Mouse (Mus musculus): ENCODE results near the gene Pop4. TPM values are rescaled to one million over a fixed set of nuclear protein-coding genes. Genes with fewer than 3 reads are reported as not detected.

Gene Pop4
- total and polyA plus RNA-seq, 2 experiments from 2014 or later = 64.6 to 71.0 TPM

DNA sequence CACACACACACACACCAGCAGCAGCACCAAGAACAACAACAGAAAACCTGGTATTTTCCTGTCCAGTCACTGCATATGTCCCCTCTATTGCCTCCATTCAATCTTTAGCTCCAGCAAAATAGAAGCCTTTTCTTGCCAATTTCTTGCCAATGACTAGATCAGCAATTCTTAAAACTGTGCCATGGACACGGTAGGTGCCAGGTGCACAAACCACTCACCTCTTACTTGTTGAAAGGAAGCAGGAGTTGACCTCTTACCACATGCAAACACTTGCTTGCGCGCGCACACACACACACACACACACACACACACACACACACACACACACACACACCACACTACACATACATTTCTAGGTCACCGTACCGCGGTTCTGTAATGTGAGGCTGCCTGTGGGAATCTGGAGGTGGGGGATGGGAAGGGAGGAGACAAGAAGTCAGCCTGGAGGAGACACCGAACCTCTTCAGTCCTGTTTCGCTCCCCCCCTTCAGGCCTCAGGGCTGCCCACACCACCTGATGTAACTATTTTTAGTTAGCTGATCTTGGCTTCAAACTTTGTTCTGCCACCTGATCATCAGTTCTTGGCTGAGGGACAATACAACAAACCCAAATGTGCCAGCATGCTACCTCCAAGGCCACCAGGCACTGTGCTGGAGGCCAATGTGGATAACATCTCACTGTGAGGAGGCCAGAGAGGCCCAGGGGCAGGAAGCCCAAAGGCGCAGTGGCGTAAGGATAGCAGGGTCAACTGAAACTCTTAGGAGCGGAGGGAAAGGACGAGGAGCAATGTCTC, 46.5 kb downstream of the Pop4 start:
- TF ChIP-seq CTCF (IDR thresholded peaks at IDR 0.05; ENCODE audit: low read depth) = no peak
- ATAC-seq (no peak), DNase-seq (ENCODE audit: low spot score) (no peak)
- Histone ChIP-seq H3K4me2 (ENCODE audit: low read depth, low read length) (no peak overlapping the region), H3K27me3 (ENCODE audit: insufficient read depth, low read length) (no peaks in the 10 kb centered on the region), H3K9ac (replicated peaks; ENCODE audit: low read length) (no peak overlapping the region), H3K4me3 (ENCODE audit: low read length) (no peak overlapping the region), H3K9me3 (ENCODE audit: low read length) (no peaks in the 10 kb centered on the region), H3K27ac (no peak overlapping the region), H3K36me3 (ENCODE audit: insufficient read depth, low read length) (no peaks in the 10 kb centered on the region), H3K4me1 (ENCODE audit: insufficient read depth, low read length) (no peaks in the 10 kb centered on the region)
- WGBS = 82% methylated on average over 13 of the region's 13 CpGs

DNA sequence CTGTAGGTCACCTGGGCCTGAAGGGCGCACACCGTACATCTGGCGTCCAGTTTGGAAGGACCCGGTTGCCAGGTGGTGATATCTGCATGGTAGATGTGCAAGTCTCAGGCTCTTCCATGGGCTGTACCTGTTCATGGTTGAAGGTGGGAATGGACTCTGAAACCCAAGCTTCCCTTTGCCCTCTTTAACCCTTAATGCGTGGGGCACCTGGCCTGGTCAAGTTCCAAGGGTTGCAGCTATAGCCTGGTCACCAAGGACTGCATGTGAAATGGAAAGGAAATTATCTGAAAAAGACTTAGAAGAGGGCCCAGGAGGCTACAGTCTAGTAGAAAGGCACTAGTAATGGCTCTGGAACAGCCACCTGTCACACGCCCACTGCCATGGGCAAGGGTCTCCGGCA, 50.4 kb downstream of the Pop4 start:
- Histone ChIP-seq H3K9me3 (ENCODE audit: low read length) (no peaks in the 10 kb centered on the region), H3K4me3 (ENCODE audit: low read length) (no peak overlapping the region), H3K4me2 (ENCODE audit: low read depth, low read length) (no peak overlapping the region), H3K36me3 (ENCODE audit: insufficient read depth, low read length) (no peaks in the 10 kb centered on the region), H3K4me1 (ENCODE audit: insufficient read depth, low read length) (no peaks in the 10 kb centered on the region), H3K27me3 (ENCODE audit: insufficient read depth, low read length) (no peaks in the 10 kb centered on the region), H3K9ac (replicated peaks; ENCODE audit: low read length) (no peak overlapping the region), H3K27ac (no peak overlapping the region)
- WGBS = 94% methylated on average over 7 of the region's 7 CpGs
- ATAC-seq (no peak), DNase-seq (ENCODE audit: low spot score) (no peak)
- no peak for TF ChIP-seq CTCF (IDR thresholded peaks at IDR 0.05; ENCODE audit: low read depth)

DNA sequence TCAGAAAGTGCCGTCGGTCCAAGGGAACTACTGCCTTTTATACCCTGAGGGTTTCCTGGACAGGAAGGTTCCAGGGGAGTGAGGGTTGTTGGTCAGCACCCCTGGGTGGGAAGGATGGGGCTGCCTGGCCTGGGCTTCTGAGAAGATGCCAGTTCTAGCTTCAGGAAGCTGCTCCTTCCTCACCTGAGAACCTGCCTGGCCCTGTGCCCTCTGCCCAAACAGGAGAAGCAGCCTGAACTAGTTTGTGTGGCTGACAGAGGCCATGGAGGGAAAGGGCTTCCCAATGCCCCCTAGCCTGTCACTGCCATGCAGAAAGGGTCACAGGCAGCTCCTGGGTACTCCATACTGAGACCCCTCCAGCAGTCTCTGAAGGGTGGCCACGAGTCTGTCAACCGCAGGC, 51.7 kb downstream of the Pop4 start:
- WGBS = 85% methylated on average over 4 of the region's 4 CpGs
- Histone ChIP-seq H3K9me3 (ENCODE audit: low read length) (no peaks in the 10 kb centered on the region), H3K4me3 (ENCODE audit: low read length) (no peak overlapping the region), H3K9ac (replicated peaks; ENCODE audit: low read length) (no peak overlapping the region), H3K36me3 (ENCODE audit: insufficient read depth, low read length) (no peaks in the 10 kb centered on the region), H3K27ac (no peak overlapping the region), H3K27me3 (ENCODE audit: insufficient read depth, low read length) (no peaks in the 10 kb centered on the region), H3K4me2 (ENCODE audit: low read depth, low read length) (no peak overlapping the region), H3K4me1 (ENCODE audit: insufficient read depth, low read length) (no peaks in the 10 kb centered on the region)
- no peak for TF ChIP-seq CTCF (IDR thresholded peaks at IDR 0.05; ENCODE audit: low read depth)
- DNase-seq (ENCODE audit: low spot score) (no peak), ATAC-seq (no peak)

DNA sequence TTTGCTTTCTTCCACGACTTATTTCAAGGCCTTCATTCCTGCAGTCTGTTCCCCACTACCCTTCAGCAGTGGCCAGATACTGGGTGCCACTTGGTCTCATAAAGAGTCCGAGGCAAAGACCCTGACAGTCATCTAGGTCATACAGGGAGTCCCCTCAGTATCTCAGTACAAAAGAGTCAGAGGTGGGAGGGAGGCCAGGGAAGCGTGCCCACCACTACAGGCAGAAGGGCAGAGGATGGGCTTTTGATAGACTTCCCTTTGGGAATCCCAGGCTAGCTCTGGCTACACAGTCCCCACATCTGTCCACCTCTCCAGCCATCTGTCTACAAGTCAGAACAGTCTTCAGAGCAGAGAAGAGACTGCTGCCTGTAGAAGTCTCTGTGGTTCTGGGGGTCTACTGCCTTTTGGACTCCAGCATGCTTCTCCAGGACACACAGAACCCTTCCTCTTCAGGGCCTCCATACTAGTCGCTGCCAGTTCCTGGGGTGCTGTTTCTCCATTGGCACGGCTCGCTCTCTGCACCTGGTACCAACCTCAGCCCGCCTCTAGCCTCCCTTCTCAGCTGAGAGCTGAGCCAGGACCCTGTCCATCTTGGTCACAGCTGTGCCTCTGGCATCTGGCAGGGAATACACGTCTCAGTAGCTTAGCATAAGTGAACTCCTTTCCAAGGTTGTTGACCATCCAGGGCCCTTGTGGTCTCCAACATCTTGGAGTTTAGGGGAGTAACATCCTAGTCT, 52.4 kb downstream of the Pop4 start:
- no peaks in the 10 kb centered on the region for H3K36me3 ChIP-seq (ENCODE audit: insufficient read depth, low read length)
- no peak overlapping the region for H3K4me2 ChIP-seq (ENCODE audit: low read depth, low read length)
- no peak overlapping the region for H3K4me3 ChIP-seq (ENCODE audit: low read length)
- H3K9me3 ChIP-seq (ENCODE audit: low read length) = no peaks in the 10 kb centered on the region
- no peak overlapping the region for H3K9ac ChIP-seq (replicated peaks; ENCODE audit: low read length)
- DNase-seq (ENCODE audit: low spot score) (peak; percentile 8), ATAC-seq (peak; percentile 14; the same call in 1 of the 2 replicates)
- no peaks in the 10 kb centered on the region for H3K27me3 ChIP-seq (ENCODE audit: insufficient read depth, low read length)
- no peak overlapping the region for H3K27ac ChIP-seq
- no peak for TF ChIP-seq CTCF (IDR thresholded peaks at IDR 0.05; ENCODE audit: low read depth)
- H3K4me1 ChIP-seq (ENCODE audit: insufficient read depth, low read length) = no peaks in the 10 kb centered on the region
- WGBS = 61% methylated on average over 8 of the region's 8 CpGs

DNA sequence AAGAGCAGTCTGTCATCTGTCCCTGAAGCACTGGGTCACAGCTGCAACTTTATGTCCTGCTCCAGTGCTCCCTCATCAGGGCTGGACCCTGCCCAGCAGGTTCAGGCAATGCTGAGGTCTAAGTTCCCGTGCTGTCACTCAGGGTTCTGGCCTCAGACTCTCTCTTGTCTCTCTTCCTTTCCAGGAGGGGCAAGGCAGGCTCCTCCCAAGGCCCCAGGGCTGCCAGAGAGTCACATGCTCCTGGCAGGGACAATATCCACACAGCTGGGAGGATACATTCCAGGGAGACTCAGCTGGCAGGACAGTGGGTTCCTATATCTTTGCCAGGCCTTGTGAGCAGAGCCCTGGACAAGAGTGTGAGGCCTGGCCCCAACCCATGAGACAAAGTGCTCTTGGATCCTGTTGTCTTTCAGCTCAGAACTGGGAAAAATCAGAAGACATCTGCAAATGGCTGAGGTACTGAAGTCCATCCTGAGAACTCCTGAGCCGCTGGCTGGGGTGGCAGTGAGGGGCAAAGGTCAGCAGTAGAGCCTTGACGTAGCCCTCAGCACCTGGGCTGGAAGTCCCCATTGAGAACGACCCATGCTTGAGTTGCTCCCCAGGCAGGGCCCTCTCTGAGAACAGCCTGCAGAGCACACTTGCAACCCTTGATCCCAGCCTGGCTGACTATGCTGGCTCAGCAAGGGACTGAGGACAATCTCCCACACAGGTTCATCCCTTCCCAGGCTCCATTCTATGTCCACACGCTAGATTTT, 53.6 kb downstream of the Pop4 start:
- DNase-seq (ENCODE audit: low spot score) = peak; percentile 70
- Histone ChIP-seq H3K27me3 (ENCODE audit: insufficient read depth, low read length) (no peaks in the 10 kb centered on the region), H3K36me3 (ENCODE audit: insufficient read depth, low read length) (no peaks in the 10 kb centered on the region), H3K27ac (peak overlapping the region; percentile 64; the same call in 1 of the 2 replicates), H3K4me2 (ENCODE audit: low read depth, low read length) (no peak overlapping the region), H3K4me3 (ENCODE audit: low read length) (no peak overlapping the region), H3K9ac (replicated peaks; ENCODE audit: low read length) (no peak overlapping the region), H3K4me1 (ENCODE audit: insufficient read depth, low read length) (no peaks in the 10 kb centered on the region), H3K9me3 (ENCODE audit: low read length) (no peaks in the 10 kb centered on the region)
- 52% methylated on average over 5 of the region's 5 CpGs for WGBS
- peak; percentile 31 for TF ChIP-seq CTCF (IDR thresholded peaks at IDR 0.05; ENCODE audit: low read depth)
- ATAC-seq = peak; percentile 81

DNA sequence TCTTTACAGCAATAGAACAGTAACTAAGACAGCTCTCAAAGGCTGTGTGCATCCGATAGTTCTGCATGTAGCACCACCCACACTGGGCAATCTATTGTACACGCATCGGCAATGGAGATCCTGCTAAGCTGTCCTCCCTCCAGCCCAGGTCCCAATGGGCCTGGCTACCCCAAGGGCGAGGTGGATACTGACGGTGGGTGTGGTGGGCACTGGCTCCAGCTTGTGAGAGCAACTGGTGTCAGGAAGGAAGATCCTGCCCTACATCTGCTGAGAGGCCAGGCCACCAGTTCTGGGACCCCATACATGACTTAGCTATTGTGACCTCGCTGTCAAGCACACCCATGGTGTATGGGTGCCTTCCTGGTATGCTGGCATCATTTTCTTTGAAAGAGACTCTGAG, 55.5 kb downstream of the Pop4 start:
- WGBS = 90% methylated on average over 6 of the region's 6 CpGs
- no peak for TF ChIP-seq CTCF (IDR thresholded peaks at IDR 0.05; ENCODE audit: low read depth)

More for the DNA sequence above, 55.5 kb downstream of the Pop4 start:
- no peak overlapping the region for H3K9ac ChIP-seq (replicated peaks; ENCODE audit: low read length)
- no peak overlapping the region for H3K27ac ChIP-seq
- no peaks in the 10 kb centered on the region for H3K36me3 ChIP-seq (ENCODE audit: insufficient read depth, low read length)
- H3K4me3 ChIP-seq (ENCODE audit: low read length) = no peak overlapping the region
- H3K4me1 ChIP-seq (ENCODE audit: insufficient read depth, low read length) = no peaks in the 10 kb centered on the region
- H3K4me2 ChIP-seq (ENCODE audit: low read depth, low read length) = no peak overlapping the region
- no peak for DNase-seq (ENCODE audit: low spot score)
- H3K27me3 ChIP-seq (ENCODE audit: insufficient read depth, low read length) = no peaks in the 10 kb centered on the region
- no peaks in the 10 kb centered on the region for H3K9me3 ChIP-seq (ENCODE audit: low read length)
- ATAC-seq = no peak

Data from hindbrain, postnatal 0 days (tissue).